Mouse (Mus musculus): ENCODE data around the gene Vmn2r2.

Vmn2r2 gene

GRCm38 (mm10) chr3:64141878-64142508 is at the start of gene Vmn2r2:
Gene Vmn2r2 (minus strand): TSS chr3:64141928.
- DNase-seq (ENCODE audit: low read depth in 2 of 2, low spot score in 2 of 2), result no peak

GRCm38 (mm10) chr3:64113352-64114046 is 28.2 kb downstream of the Vmn2r2 start:
- no peak for DNase-seq (ENCODE audit: low read depth in 2 of 2, low spot score in 2 of 2)

GRCm38 (mm10) chr3:64112707-64113106 is 29.0 kb downstream of the Vmn2r2 start:
- DNase-seq (ENCODE audit: low read depth in 2 of 2, low spot score in 2 of 2), result no peak

- DNase-seq (ENCODE audit: low read depth in 2 of 2, low spot score in 2 of 2), result no peak
These were observed 60.5 kb downstream of the Vmn2r2 start, which contains the start of gene Vmn2r1 for GRCm38 (mm10) chr3:64081247-64081646. Gene Vmn2r1 (plus strand): TSS chr3:64081547.

Data from CD8-positive naive resting alpha-beta T cell, adult 2 months (primary cell).